Mouse (Mus musculus): ENCODE measurements around the gene Krt15. TPM values are rescaled to one million over a fixed set of nuclear protein-coding genes. Genes with fewer than 3 reads are reported as not detected.

Gene Krt15
- total RNA-seq, 2 experiments from 2014 or later = not detected

DNA sequence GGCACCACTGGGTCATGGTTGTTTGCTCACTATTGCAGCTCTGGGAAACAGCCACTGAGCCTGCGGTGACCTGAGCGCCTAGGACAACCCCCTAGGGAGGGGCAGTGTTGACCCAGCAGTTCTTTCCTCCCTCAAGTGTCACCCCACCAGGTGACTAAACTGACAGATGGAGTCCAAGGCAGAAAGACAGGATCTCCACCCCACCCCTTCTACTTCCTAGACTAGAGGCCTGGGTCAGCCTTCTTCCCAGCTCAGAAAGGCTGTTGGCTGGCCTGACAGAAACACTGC is 22.0 kb downstream of the Krt15 start:
- no peak for DNase-seq (ENCODE audit: extremely low spot score in 1 of 2, low spot score in 2 of 2)
- Histone ChIP-seq H3K4me3 (no peak overlapping the region), H3K27ac (no peak overlapping the region)
- intact Hi-C loops (cut with DNase I) = no loop called here
- TF ChIP-seq CTCF (IDR thresholded peaks at IDR 0.05) = no peak

DNA sequence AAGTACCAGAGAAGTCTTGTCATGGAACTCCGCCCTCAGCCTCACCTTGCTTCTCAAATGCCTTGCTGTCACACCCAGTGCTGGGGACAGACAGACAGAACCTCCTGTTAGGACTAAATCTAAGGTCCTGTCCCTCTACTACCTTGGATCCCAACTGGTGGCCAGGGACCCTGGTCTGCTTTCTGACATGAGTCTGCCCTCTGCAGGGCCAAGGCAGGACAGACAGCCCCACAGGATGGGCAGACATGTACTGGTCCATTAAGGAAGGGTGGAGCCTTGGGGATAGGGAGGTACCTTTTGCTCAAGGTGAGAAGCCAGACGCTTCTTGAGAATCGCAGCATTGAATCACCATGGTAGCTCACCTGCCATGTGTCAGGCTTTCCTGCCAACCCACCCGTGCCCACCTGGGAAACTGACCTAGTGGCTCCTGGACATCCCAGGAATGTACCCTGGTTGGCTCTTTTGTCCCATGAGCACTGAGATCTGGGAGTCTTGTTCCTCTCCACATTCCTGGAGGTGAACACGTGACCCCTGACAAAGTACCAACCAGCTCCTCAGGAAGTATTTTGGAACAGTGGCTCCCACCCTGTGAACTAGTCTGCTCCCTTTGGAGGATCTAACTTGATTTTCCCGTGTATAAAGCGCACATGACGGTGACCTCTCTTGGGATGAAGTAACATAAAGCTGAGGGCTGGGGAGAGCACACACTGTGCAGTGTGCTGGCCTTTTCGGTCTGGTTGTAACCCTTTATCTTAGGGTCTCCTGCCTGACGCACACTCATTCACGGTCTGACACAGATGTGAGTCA is 22.6 kb downstream of the Krt15 start:
- intact Hi-C loops (cut with DNase I) = no loop called here
- Histone ChIP-seq H3K4me3 (no peak overlapping the region), H3K27ac (no peak overlapping the region)
- no peak for DNase-seq (ENCODE audit: extremely low spot score in 1 of 2, low spot score in 2 of 2)
- TF ChIP-seq CTCF (IDR thresholded peaks at IDR 0.05) = no peak

DNA sequence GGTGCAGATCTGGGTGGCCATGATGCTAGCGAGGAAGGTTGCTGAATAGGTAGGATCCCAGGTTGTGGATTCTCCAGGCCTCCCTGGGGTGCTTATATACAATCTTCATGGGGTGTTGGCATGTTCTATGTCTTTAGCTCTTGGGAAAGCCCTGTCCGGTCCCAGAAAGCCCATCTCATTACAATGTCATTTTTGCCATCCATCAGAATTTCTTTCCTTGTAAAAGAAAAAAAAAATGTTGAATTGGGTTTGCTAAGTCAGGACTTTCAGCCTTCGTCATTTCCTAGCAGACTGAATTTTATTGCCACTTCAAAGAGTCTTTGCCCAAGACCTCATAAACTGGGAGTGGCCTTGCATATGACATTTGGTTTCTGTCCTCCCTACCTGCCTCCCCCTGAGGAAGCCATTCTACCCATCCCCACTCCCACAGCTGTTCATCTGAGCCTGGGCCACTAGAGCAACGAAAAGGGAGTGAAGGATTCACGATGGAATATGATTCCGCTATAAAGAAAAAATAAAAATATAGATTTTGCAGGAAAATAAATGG is 30.1 kb downstream of the Krt15 start, which contains the start of gene Krt36:
Gene Krt36, minus strand, starts transcription at position 51 of the 547 bp plus-strand sequence.
- intact Hi-C loops (cut with DNase I) = no loop called here
- Histone ChIP-seq H3K4me3 (no peak within 1 kb of the TSS), H3K27ac (no peak within 1 kb of the TSS)
- no peak for DNase-seq (ENCODE audit: extremely low spot score in 1 of 2, low spot score in 2 of 2)
- no peak for TF ChIP-seq CTCF (IDR thresholded peaks at IDR 0.05)

DNA sequence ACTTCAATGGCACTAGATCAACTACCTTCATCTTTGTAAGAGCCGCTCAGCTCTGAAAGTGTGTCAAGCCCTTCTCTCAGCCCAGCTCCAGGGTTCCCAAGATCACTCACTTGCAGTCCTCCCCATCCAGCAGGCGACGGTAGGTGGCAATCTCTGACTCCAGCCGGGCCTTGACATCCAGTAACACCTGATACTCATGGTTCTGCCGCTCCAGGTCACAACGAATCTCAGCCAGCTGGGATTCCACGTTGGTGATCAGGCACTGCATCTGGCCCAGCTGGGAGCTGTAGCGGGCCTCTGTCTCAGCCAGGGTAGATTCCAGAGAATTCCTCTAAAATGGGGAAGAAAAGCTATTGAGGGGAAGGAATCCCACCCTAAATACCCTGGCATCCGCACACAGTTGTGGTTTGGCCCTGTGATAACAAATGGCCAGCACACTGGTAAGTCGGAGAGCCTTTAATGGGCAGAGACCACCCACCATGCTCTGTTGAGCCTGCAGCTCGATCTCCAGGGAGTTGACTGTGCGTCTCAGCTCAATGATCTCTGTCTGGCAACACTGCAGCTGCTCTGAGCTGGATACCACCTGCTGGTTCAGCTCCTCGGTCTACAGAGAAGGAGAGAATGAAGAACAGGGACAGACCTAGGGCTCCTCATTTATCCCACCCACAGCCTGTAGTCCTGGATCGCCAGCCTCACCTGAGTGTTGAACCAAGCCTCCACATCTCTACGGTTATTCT is 32.9 kb downstream of the Krt15 start:
- DNase-seq (ENCODE audit: extremely low spot score in 1 of 2, low spot score in 2 of 2) = no peak
- intact Hi-C loops (cut with DNase I) = no loop called here
- TF ChIP-seq CTCF (IDR thresholded peaks at IDR 0.05) = no peak
- no peak overlapping the region for H3K4me3 ChIP-seq
- H3K27ac ChIP-seq = no peak overlapping the region

DNA sequence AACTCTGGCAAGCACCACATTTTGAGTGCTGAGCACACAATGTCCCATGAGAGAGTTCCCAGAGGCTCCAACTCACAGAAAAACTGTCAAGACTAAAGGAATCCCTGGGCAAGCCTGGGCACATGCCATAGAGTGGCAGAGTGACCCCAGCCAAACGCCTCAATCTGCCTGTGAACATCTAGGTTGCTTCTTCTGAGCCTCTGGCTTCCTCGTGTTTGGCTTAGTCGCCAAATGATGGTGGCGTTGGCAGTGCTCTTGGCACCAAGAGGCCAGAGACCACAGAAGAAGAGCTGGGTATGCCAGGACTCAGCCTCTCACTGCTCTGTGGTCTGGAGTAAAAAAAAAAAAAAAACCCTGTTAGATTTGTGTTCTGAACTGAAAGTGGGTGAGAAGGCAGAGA is 35.3 kb downstream of the Krt15 start:
- TF ChIP-seq CTCF (IDR thresholded peaks at IDR 0.05) = no peak
- intact Hi-C loops (cut with DNase I) = no loop called here
- no peak overlapping the region for H3K4me3 ChIP-seq
- no peak for DNase-seq (ENCODE audit: extremely low spot score in 1 of 2, low spot score in 2 of 2)
- H3K27ac ChIP-seq = no peak overlapping the region

DNA sequence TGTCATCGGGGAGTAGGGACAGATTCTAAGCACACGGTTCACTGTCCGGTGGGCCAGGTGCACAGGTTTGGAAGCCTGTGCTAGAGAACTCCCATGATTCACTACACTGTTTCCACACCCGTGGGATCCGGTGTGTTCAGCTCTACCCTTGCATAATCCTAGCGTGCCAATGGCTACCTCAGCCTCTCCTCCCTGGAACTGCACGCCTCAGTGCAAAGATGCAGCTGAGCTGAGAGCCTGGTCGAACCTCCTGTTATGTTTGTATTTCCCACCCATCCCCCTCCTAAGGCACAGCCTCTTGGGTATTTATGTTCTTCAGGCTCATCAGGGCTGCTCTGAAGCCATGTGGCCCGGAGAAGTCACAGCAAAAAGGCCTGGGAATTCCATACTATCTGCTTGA is 37.9 kb downstream of the Krt15 start:
- DNase-seq (ENCODE audit: extremely low spot score in 1 of 2, low spot score in 2 of 2) = no peak
- Histone ChIP-seq H3K4me3 (no peak overlapping the region), H3K27ac (no peak overlapping the region)
- intact Hi-C loops (cut with DNase I) = no loop called here
- no peak for TF ChIP-seq CTCF (IDR thresholded peaks at IDR 0.05)

DNA sequence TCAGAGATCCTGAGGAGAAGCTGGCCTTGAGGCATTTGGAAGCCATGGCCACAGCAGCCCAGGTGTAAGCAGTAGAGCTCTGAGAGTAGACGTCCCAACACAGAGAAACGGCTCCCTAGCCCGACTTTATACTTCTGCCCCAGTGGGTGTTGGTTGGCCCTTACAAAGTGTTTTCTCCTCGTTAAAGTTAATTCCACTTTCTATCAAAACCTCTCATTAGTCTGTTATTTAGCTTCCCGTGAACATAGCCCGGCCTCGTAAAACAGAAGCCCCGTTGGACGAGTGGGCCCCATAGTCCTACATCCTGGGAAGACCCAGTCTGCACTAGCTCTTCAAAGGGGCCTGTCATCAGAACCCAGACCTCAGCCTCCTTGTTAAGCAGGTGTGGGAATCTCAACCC is 39.6 kb downstream of the Krt15 start, which contains the start of gene Krt35:
Gene Krt35, minus strand, starts transcription at position 101 of the 400 bp plus-strand sequence.
- no peak within 1 kb of the TSS for H3K4me3 ChIP-seq
- TF ChIP-seq CTCF (IDR thresholded peaks at IDR 0.05) = no peak
- intact Hi-C loops (cut with DNase I) = no loop called here
- no peak within 1 kb of the TSS for H3K27ac ChIP-seq
- no peak for DNase-seq (ENCODE audit: extremely low spot score in 1 of 2, low spot score in 2 of 2)

DNA sequence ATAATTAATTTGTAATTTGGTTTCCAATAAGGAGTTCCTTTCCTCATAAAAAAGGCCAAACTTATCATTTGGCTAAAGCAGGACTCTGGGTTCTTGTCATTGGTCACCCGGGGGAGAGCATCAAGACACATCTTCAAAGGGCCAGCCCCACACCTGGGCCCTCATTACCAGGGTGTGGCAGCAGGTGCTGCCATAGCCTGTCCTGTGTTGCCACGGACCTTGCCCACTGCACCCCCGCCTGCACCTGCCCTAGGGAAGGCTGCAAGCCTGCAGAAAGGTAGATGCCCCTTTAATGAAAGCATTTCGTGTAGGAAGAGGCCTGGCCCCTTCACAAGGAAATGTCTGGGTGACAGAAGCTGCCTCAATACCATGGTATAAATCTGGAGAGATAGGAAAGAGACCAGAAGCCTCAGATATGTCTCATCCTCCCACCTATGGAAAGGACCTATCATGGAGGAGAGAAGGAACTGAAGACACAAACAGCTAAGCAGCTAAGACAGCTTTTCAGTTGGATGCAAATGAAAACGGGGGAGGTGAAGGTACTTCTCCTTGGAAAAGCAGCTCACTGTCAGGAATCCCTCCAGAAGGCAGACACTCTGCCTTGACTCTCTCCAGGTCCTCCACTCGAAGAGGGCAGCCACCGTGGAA is 47.2 kb downstream of the Krt15 start:
- no peak overlapping the region; the same call in 1 of the 2 replicates for H3K27ac ChIP-seq
- H3K4me3 ChIP-seq = no peak overlapping the region
- intact Hi-C loops (cut with DNase I) = no loop called here
- TF ChIP-seq CTCF (IDR thresholded peaks at IDR 0.05) = no peak
- no peak for DNase-seq (ENCODE audit: extremely low spot score in 1 of 2, low spot score in 2 of 2)

DNA sequence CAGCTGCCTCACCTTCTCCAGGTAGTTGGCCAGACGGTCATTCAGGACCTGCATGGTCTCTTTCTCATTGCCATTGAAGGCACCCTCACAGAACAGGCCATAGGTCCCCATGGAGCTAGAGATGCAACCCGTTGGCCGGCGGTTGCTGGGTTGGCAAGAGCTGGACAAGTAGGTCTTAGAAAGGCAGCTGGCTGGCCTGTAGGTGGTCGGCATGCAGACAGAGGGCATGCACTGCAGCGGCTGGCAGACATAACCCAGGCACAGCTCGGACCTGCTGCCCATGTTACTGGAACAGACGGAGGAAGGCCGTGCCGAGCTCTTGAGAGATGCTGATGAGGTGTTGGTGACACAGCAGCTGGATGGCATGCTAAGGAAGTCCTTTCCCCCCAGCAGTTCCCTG is 47.9 kb downstream of the Krt15 start, which contains the start of gene Krt32:
Gene Krt32, minus strand, starts transcription at position 366 of the 400 bp plus-strand sequence.
- Histone ChIP-seq H3K4me3 (no peak within 1 kb of the TSS), H3K27ac (no peak within 1 kb of the TSS; the same call in 1 of the 2 replicates)
- intact Hi-C loops (cut with DNase I) = no loop called here
- DNase-seq (ENCODE audit: extremely low spot score in 1 of 2, low spot score in 2 of 2) = no peak
- no peak for TF ChIP-seq CTCF (IDR thresholded peaks at IDR 0.05)

Other genes with a start within 250 kb of the Krt15 start
- gene Krtap31-1, start 228.0 kb downstream of the Krt15 start, total RNA-seq (2021) = not detected
- not detected for gene Gm11565, start 221.2 kb downstream of the Krt15 start, total RNA-seq (2021)
- not detected for gene Krtap31-2, start 199.6 kb downstream of the Krt15 start, total RNA-seq (2021)
- not detected for gene Krtap9-5, start 187.5 kb downstream of the Krt15 start, total RNA-seq (2021)
- not detected for gene Krtap29-1, start 156.9 kb downstream of the Krt15 start, total RNA-seq (2021)
- not detected for gene Krtap16-1, start 149.3 kb downstream of the Krt15 start, total RNA-seq (2021)
- not detected for gene Krtap17-1, start 141.9 kb downstream of the Krt15 start, total RNA-seq (2021)
- not detected for gene Krt33a, start 119.7 kb downstream of the Krt15 start, total RNA-seq (2021)
- not detected for gene Krt33b, start 106.1 kb downstream of the Krt15 start, total RNA-seq (2021)
- gene Krt34, start 94.4 kb downstream of the Krt15 start, total RNA-seq (2021) = not detected
- not detected for gene Krt31, start 85.4 kb downstream of the Krt15 start, total RNA-seq (2021)
- gene Krt32, start 47.7 kb downstream of the Krt15 start, total RNA-seq (2021) = not detected
- not detected for gene Krt35, start 39.7 kb downstream of the Krt15 start, total RNA-seq (2021)
- not detected for gene Krt36, start 30.3 kb downstream of the Krt15 start, total RNA-seq (2021)
- gene Krt13, start 14.4 kb downstream of the Krt15 start, total RNA-seq (2021) = not detected
- gene Krt19, start 12.7 kb upstream of the Krt15 start, total RNA-seq (2021) = not detected
- gene Krt9, start 57.3 kb upstream of the Krt15 start, total RNA-seq (2021) = 1 to 10 TPM; 3.2 to 3.4 TPM
- gene Krt14, start 71.6 kb upstream of the Krt15 start, total RNA-seq (2021) = not detected
- gene Krt16, start 113.0 kb upstream of the Krt15 start, total RNA-seq (2021) = not detected
- not detected for gene Krt17, start 125.1 kb upstream of the Krt15 start, total RNA-seq (2021)
- not detected for gene Krt42, start 133.9 kb upstream of the Krt15 start, total RNA-seq (2021)
- gene Eif1, start 184.0 kb upstream of the Krt15 start, total RNA-seq (2021) = 100 to 1,000 TPM; 746 to 811 TPM
- gene Gast, start 198.5 kb upstream of the Krt15 start, total RNA-seq (2021) = not detected
- 100 to 1,000 TPM; 150 to 194 TPM for gene Hap1, start 220.2 kb upstream of the Krt15 start, total RNA-seq (2021)